Mouse (Mus musculus) intestine, embryonic 15.5 days (tissue): ENCODE results near the gene Dock6. TPM values are rescaled to one million over a fixed set of nuclear protein-coding genes. Genes with fewer than 3 reads are reported as not detected.
"Not testable (repeated sequence)": the region's sequence is repeated elsewhere in the genome, so short reads cannot be mapped to it uniquely, and the experiment has no call there.

Experiments
- ATAC-seq: fragments of 200-750 bp; cut with Nextera tagmentation; 2 replicates; pipeline ENCODE4 v1.8.0; 2017; ENCODE audit warnings: moderate TSS enrichment, moderate library complexity
- H3K27ac ChIP-seq: fragments of 300-500 bp; sonication (generic); 2 replicates; pipeline ENCODE4 v1.5.1; 2015; ENCODE audit warnings: mild to moderate bottlenecking, inconsistent platforms
- H3K27me3 ChIP-seq: fragments of 300-500 bp; sonication (generic); replicated peaks from 2 replicates; pipeline ENCODE4 v1.6.1; 2015; ENCODE audit warnings: inconsistent platforms
- H3K36me3 ChIP-seq: fragments of 300-500 bp; sonication (generic); 2 replicates; pipeline ENCODE4 v1.6.1; 2015; ENCODE audit warnings: inconsistent platforms
- H3K4me1 ChIP-seq: fragments of 300-500 bp; sonication (generic); replicated peaks from 2 replicates; pipeline ENCODE4 v1.6.1; 2015; ENCODE audit warnings: inconsistent platforms
- H3K4me2 ChIP-seq: fragments of 300-500 bp; sonication (generic); replicated peaks from 2 replicates; pipeline ENCODE4 v1.6.1; 2015; ENCODE audit warnings: mild to moderate bottlenecking, inconsistent platforms
- H3K4me3 ChIP-seq: fragments of 300-500 bp; sonication (generic); replicated peaks from 2 replicates; pipeline ENCODE4 v1.5.1; 2015; ENCODE audit warnings: inconsistent platforms
- H3K9ac ChIP-seq: fragments of 300-500 bp; sonication (generic); 2 replicates; pipeline ENCODE4 v1.6.1; 2015; ENCODE audit warnings: inconsistent platforms
- H3K9me3 ChIP-seq: fragments of 300-500 bp; sonication (generic); 2 replicates; pipeline ENCODE4 v1.6.1; 2016; ENCODE audit warnings: inconsistent platforms
- WGBS: fragments of 180-500 bp; shearing (Covaris S2); methylation state at CpG from one replicate; pipeline ENCODE4 v1.1.7; 2015; 5-methylcytosine and 5-hydroxymethylcytosine counted together
- polyA plus RNA-seq: library from polyadenylated mRNA; unstranded; fragments of >200 nt; fragmentation: Nextera tagmentation; extraction: Ambion mirVana; gene quantifications from 2 replicates; pipeline ENCODE4 v1.2.1, GENCODE M21; 2015

Gene Dock6
- polyA plus RNA-seq, 1 experiment from 2014 or later, result 26.9 TPM

- Histone ChIP-seq H3K27ac (no peak overlapping the region), H3K4me2 (no peak overlapping the region), H3K9ac (no peak overlapping the region), H3K4me1 (peaks cover 14% of the 10 kb centered on the region), H3K9me3 (no peaks in the 10 kb centered on the region), H3K27me3 (no peaks in the 10 kb centered on the region), H3K4me3 (no peak overlapping the region), H3K36me3 (peaks cover 7% of the 10 kb centered on the region; the same call in 1 of the 2 replicates)
- no peak for ATAC-seq
- WGBS, result 70% methylated on average over 5 of the region's 5 CpGs
Observed at GRCm38 (mm10) chr9:21787654-21788053, 64.8 kb downstream of the Dock6 start.

DNA sequence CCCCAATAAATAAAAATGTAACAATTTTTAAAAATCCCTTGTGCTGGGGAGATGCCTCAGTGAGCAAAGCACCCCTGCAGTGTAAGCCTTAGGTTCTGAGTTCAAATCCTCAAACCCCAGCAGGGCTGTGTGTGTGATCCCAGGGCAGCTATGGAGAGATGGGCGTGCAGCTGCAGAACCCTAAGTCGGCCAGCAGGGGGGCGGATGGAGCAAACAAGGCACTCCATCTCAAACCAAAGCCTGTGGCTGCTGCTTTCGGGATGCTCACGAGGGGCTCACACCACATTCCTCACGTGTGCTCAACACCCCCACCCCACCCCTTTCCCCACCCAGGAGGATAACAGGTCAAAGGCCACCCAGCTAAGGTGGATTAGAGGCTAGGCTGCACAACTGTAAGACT is 65.5 kb downstream of the Dock6 start:
- Histone ChIP-seq H3K4me3 (no peak overlapping the region), H3K27me3 (no peaks in the 10 kb centered on the region), H3K9me3 (no peaks in the 10 kb centered on the region), H3K4me2 (no peak overlapping the region), H3K4me1 (peaks cover 7% of the 10 kb centered on the region), H3K9ac (no peak overlapping the region), H3K36me3 (peaks cover 7% of the 10 kb centered on the region; the same call in 1 of the 2 replicates), H3K27ac (no peak overlapping the region)
- ATAC-seq, result peak; percentile 64
- 8% methylated on average over 6 of the region's 6 CpGs for WGBS

DNA sequence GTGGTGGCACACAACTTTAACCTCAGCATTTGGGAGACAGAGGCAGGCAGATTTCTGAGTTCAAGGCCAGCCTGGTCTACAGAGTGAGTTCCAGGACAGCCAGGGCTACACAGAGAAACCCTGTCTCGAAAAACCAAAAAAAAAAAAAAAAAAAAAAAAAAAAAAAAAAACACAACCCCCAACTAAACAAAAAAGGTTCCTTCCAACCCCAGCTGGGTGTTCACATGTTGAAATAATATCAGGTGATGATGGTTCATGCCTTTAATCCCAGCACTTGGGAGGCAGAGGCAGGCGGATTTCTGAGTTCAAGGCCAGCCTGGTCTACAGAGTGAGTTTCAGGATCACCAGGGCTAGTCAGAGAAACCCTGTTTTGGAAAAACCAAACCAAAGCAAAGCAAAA is 66.1 kb downstream of the Dock6 start:
- not testable (repeated sequence) for H3K4me1 ChIP-seq, ATAC-seq, H3K36me3 ChIP-seq, H3K9me3 ChIP-seq, H3K4me2 ChIP-seq, H3K9ac ChIP-seq, H3K4me3 ChIP-seq, H3K27ac ChIP-seq, H3K27me3 ChIP-seq
- 87% methylated on average over 1 of the region's 2 CpGs for WGBS

GRCm38 (mm10) chr9:21784517-21785307 is 67.7 kb downstream of the Dock6 start:
- H3K9ac ChIP-seq, result no peak overlapping the region
- no peak overlapping the region for H3K27ac ChIP-seq
- H3K9me3 ChIP-seq, result no peaks in the 10 kb centered on the region
- peak; percentile 46; the same call in 1 of the 2 replicates for ATAC-seq
- no peaks in the 10 kb centered on the region for H3K4me1 ChIP-seq
- H3K36me3 ChIP-seq, result peaks cover 18% of the 10 kb centered on the region
- 79% methylated on average over 7 of the region's 7 CpGs for WGBS
- no peak overlapping the region for H3K4me2 ChIP-seq
- H3K4me3 ChIP-seq, result no peak overlapping the region
- H3K27me3 ChIP-seq, result no peaks in the 10 kb centered on the region

DNA sequence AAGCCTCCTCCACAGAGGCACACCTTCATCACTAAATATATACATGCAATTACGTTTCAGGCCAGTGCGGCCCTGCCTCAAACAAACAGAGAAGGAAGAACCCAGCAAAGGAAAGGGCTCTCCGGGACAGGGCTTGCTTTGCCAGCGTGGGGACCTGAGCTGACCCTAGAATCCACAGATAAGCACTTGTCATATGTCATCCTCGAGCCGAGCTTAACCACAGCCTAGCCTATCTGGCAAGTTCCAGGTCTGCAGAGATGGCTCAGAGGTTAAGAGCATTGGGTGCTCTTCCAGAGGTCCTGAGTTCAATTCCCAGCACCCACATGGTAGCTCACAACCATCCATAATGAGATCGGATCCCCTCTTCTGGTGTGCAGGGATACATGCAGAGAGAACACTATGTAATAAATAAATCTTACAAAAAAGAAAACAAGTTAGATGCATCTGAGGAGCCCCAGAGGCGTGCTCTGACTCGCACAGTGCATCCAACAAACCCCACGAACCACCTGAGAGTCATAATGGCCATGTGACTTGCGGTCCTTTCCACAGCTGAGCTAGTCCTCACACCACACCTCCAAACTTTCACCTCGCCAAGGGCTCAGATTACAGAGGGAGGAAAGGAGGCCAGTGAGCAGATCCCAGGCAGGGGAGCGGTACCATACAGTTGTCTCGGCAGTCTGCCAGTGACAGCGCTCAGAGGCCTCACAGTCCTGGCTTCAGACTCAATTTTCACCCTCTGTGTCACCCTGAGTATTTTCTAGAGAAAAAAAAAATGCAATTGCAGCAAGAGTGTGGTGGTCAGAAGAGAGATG is 70.6 kb downstream of the Dock6 start:
- no peak overlapping the region for H3K4me3 ChIP-seq
- 76% methylated on average over 15 of the region's 15 CpGs for WGBS
- H3K4me1 ChIP-seq, result no peaks in the 10 kb centered on the region
- H3K27ac ChIP-seq, result no peak overlapping the region
- ATAC-seq, result no peak
- H3K4me2 ChIP-seq, result no peak overlapping the region
- peaks cover 34% of the 10 kb centered on the region for H3K36me3 ChIP-seq
- no peak overlapping the region for H3K9ac ChIP-seq
- H3K27me3 ChIP-seq, result no peaks in the 10 kb centered on the region
- no peaks in the 10 kb centered on the region for H3K9me3 ChIP-seq

- H3K9ac ChIP-seq, result no peak overlapping the region
- H3K4me2 ChIP-seq, result no peak overlapping the region
- ATAC-seq, result no peak
- no peaks in the 10 kb centered on the region for H3K9me3 ChIP-seq
- H3K4me3 ChIP-seq, result no peak overlapping the region
- H3K36me3 ChIP-seq, result peaks cover 53% of the 10 kb centered on the region
- no peak overlapping the region for H3K27ac ChIP-seq
- no peaks in the 10 kb centered on the region for H3K4me1 ChIP-seq
- WGBS, result 84% methylated on average over 3 of the region's 3 CpGs
- H3K27me3 ChIP-seq, result no peaks in the 10 kb centered on the region
Observed at GRCm38 (mm10) chr9:21777726-21778125, 74.7 kb downstream of the Dock6 start.

DNA sequence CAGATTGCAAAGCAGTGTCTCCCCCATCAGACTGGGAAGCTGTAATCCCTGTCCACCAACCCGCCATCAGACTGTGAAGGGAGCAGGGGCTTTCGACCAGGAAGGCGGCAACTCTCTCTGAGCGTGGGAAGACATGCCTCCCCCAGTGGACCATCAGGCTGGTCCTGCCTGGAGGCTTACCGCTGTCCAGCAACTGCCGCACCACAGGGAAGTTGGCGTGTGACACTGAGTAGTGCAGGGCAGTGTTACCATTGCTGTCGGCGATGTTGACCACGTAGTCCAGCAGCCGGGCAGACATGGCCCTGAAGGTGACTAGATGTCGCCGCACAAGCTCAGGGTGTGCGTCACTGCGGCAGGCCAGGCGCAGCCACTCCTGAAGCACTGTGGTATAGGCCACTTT is 78.1 kb downstream of the Dock6 start:
- H3K27me3 ChIP-seq, result no peaks in the 10 kb centered on the region
- H3K9ac ChIP-seq, result no peak overlapping the region
- H3K4me2 ChIP-seq, result no peak overlapping the region
- no peak overlapping the region for H3K4me3 ChIP-seq
- no peak overlapping the region for H3K27ac ChIP-seq
- H3K36me3 ChIP-seq, result peaks cover 48% of the 10 kb centered on the region
- WGBS, result 92% methylated on average over 16 of the region's 16 CpGs
- H3K4me1 ChIP-seq, result no peaks in the 10 kb centered on the region
- ATAC-seq, result no peak
- no peaks in the 10 kb centered on the region for H3K9me3 ChIP-seq

DNA sequence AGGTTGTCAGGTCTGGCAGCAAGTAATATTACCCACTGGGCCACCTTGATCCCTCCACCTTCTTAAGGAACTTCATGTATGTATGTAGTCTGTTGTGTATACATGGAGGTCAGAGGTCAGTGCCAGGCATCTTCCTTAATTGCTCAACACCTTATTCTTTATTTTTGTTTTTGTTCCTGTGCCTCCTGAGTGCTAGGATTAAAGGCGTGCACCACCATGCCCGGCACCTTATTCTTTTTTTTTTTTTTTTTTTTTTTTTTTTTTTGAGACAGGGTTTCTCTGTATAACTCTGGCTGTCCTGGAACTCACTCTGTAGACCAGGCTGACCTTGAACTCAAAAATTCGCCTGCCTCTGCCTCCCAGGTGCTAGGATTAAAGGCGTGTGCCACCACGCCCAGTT is 79.0 kb downstream of the Dock6 start:
- H3K27me3 ChIP-seq, H3K9ac ChIP-seq, H3K4me1 ChIP-seq, H3K27ac ChIP-seq, H3K9me3 ChIP-seq, H3K4me2 ChIP-seq, ATAC-seq, H3K4me3 ChIP-seq: not testable (repeated sequence)
- peaks cover 43% of the 10 kb centered on the region for H3K36me3 ChIP-seq
- WGBS, result 86% methylated on average over 5 of the region's 5 CpGs

DNA sequence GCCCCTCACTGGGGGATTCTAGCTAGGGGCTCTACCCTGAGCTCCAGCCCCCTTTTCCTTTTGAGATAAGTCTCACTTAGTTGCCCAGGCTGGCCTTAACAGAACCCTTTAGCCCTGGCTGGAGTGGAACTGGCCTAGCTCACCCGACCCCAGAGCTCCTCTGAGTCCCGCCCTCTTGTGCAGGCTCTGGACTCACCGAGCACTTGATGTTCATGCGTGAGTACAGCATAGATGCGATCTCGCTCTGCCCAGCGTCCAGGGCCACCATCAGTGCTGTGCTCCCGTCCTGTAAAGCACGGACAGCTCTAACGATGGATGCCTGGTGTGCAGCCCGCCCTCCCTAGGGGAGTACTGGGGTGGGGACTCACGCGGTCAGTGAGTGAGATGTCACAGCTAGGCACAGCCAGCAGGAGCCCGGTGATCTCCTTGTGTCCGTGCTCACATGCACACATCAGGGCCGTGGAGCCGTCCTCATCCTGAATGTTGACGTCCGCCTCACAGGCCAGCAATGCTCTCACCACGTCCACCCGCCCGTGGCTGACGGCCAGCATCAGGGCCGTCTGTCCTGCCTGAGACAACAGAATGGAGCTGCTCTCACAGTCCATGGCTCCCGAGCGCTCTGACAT is 82.8 kb downstream of the Dock6 start:
- Histone ChIP-seq H3K27ac (peak overlapping the region; percentile 37), H3K36me3 (peaks cover 26% of the 10 kb centered on the region), H3K9me3 (no peaks in the 10 kb centered on the region), H3K9ac (no peak overlapping the region), H3K4me2 (no peak overlapping the region), H3K27me3 (no peaks in the 10 kb centered on the region), H3K4me3 (no peak overlapping the region), H3K4me1 (no peaks in the 10 kb centered on the region)
- ATAC-seq, result no peak; the same call in 1 of the 2 replicates
- WGBS, result 77% methylated on average over 26 of the region's 26 CpGs

DNA sequence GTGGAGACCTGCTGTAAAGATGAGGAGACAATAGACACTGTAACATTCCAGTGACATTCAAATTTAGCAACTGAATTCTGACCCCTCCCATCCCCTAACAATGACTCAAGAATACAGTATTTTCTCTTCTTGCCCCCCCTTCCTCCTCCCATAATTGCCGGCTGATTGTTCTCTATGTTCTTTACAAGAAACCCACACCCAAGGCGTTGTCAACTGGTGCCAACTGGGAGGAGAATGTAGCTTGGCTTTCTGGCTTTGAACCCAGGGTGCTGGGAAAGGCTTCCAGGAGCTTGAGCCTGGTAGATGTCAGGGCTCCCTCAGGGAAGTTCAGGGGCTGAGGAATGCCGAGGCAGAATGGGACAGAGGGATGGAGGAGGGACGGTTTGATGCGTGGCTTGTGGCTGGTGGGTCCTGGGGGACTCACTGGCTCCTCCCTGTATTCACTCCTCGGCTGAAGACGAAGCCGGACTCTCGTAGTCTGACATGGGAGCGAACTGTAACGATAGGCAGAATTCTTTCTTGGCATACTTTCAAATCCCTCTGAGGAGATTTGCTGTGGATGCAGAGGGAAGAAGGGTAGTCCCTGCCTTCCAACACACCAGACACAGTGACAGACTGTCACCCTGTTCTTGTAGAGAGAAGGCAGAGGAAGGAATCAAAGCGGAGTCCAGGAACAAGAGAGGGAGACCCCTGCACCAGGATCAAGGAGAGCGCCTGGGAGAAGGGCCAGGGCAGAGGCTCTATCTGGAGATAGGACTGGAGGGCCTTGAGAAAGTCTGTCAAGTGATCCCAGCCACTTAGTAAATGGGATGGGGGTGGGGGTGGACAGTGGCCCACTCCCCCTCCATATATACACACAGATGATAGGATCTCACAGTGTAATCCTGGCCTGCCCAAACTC is 83.7 kb downstream of the Dock6 start:
- peak overlapping the region; percentile 64 for H3K27ac ChIP-seq
- peak; percentile 37; the same call in 1 of the 2 replicates for ATAC-seq
- H3K4me3 ChIP-seq, result no peak overlapping the region
- H3K9ac ChIP-seq, result no peak overlapping the region
- no peaks in the 10 kb centered on the region for H3K9me3 ChIP-seq
- no peaks in the 10 kb centered on the region for H3K4me1 ChIP-seq
- peaks cover 21% of the 10 kb centered on the region for H3K36me3 ChIP-seq
- no peak overlapping the region for H3K4me2 ChIP-seq
- no peaks in the 10 kb centered on the region for H3K27me3 ChIP-seq
- WGBS, result 59% methylated on average over 13 of the region's 13 CpGs

DNA sequence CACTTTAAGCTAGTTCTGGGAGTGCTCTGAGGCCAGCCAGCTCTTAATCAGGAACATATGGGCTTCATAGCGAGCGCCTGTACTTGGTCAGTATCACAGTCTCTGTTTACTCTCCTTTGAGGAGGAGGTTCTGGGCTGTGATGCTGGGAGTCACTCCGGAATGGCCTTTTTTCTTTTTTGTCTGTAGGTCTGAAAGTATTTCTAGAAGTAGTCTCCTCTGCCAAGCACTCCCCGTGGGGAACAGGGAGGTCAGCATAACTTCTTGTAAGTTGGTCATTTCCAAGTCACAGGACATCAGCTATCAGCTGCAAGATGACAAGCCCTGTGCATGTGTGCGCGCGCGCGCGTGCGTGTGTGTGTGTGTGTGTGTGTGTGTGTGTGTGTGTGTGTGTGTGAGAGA is 84.5 kb downstream of the Dock6 start:
- H3K4me2 ChIP-seq, result no peak overlapping the region
- peaks cover 18% of the 10 kb centered on the region for H3K36me3 ChIP-seq

More for the DNA sequence above, 84.5 kb downstream of the Dock6 start:
- Histone ChIP-seq H3K4me1 (no peaks in the 10 kb centered on the region), H3K9me3 (no peaks in the 10 kb centered on the region), H3K27me3 (no peaks in the 10 kb centered on the region), H3K9ac (no peak overlapping the region), H3K4me3 (no peak overlapping the region), H3K27ac (no peak overlapping the region)
- 78% methylated on average over 11 of the region's 11 CpGs for WGBS
- peak; percentile 42; the same call in 1 of the 2 replicates for ATAC-seq
